Mouse (Mus musculus) macrophage (primary cell): ENCODE measurements around the gene Neurog2. TPM values are rescaled to one million over a fixed set of nuclear protein-coding genes. Genes with fewer than 3 reads are reported as not detected.

Source experiments
- polyA plus RNA-seq: library from polyadenylated mRNA; stranded (reverse); fragments of 250-400 nt; gene quantifications from 3 replicates; pipeline ENCODE4 v1.2.4, GENCODE M21; 2018; ENCODE audit warnings: inconsistent platforms

The Neurog2 gene
- polyA plus RNA-seq, 1 experiment from 2014 or later, result not detected

Other genes starting within 250 kb of the Neurog2 start
- gene Ank2, start 133.8 kb upstream of the Neurog2 start, polyA plus RNA-seq, result 0.33 to 0.47 TPM (median 0.46 TPM) in 3 replicates
- gene Larp7, start 79.8 kb upstream of the Neurog2 start, polyA plus RNA-seq, result 19.8 to 36.7 TPM (median 31.5 TPM) in 3 replicates
- gene Zgrf1, start 79.6 kb upstream of the Neurog2 start, polyA plus RNA-seq, result 0.61 to 3.6 TPM (median 1.6 TPM) in 3 replicates
- gene Alpk1, start 147.4 kb downstream of the Neurog2 start, polyA plus RNA-seq, result 7.5 to 13.0 TPM (median 12.4 TPM) in 3 replicates
- 54.9 to 117 TPM (median 84.8 TPM) in 3 replicates for gene Tifa, start 156.7 kb downstream of the Neurog2 start, polyA plus RNA-seq
- gene Ap1ar, start 204.4 kb downstream of the Neurog2 start, polyA plus RNA-seq, result 19.1 to 28.7 TPM (median 24.0 TPM) in 3 replicates